Mouse (Mus musculus) ES-Bruce4 (cell line): ENCODE measurements at regions not wholly inside any gene's neighbourhood (a gene's known extent, or its start where the extent isn't known, plus 50 kb on each side); places are given as distances from the start of the nearest gene placed in this dataset.

Experiments
- H3K27ac ChIP-seq: 2 replicates; pipeline ENCODE4 v1.5.1; 2012; ENCODE audit warnings: low read length, inconsistent platforms; ENCODE audit not compliant: insufficient read depth
- H3K27me3 ChIP-seq: 2 replicates; pipeline ENCODE4 v1.6.1; 2012; ENCODE audit warnings: mild to moderate bottlenecking, low read length, inconsistent platforms; ENCODE audit not compliant: control insufficient read depth, poor library complexity, insufficient read depth, severe bottlenecking
- H3K36me3 ChIP-seq: 2 replicates; pipeline ENCODE4 v1.6.1; 2012; ENCODE audit warnings: inconsistent platforms, mild to moderate bottlenecking, low read length, moderate library complexity; ENCODE audit not compliant: control insufficient read depth, poor library complexity, insufficient read depth, severe bottlenecking
- H3K4me1 ChIP-seq: one replicate; pipeline ENCODE4 v1.8.1; 2011; ENCODE audit warnings: low read length; ENCODE audit not compliant: control insufficient read depth, insufficient read depth
- H3K4me3 ChIP-seq: 2 replicates; pipeline ENCODE4 v1.5.1; 2011; ENCODE audit warnings: low read depth, mild to moderate bottlenecking, low read length
- H3K9ac ChIP-seq: 2 replicates; pipeline ENCODE4 v1.6.1; 2012; ENCODE audit warnings: low read depth, mild to moderate bottlenecking, inconsistent platforms; ENCODE audit not compliant: poor library complexity, severe bottlenecking
- H3K9me3 ChIP-seq: replicated peaks from 2 replicates; pipeline ENCODE4 v1.6.1; 2012; ENCODE audit warnings: mild to moderate bottlenecking, low read length, inconsistent platforms; ENCODE audit not compliant: control insufficient read depth, poor library complexity, insufficient read depth, severe bottlenecking
- CTCF ChIP-seq: IDR thresholded peaks from one replicate; pipeline ENCODE4 v1.8.1; 2011; ENCODE audit warnings: low read depth, low read length
- EP300 ChIP-seq: IDR thresholded peaks from 2 replicates; pipeline ENCODE4 v1.6.1; 2011; ENCODE audit warnings: low read depth, low read length; ENCODE audit not compliant: insufficient read depth
- POLR2A ChIP-seq: IDR thresholded peaks from one replicate; pipeline ENCODE4 v1.8.1; 2011; ENCODE audit warnings: low read length; ENCODE audit not compliant: insufficient read depth

GRCm38 (mm10) chr15:61812671-61813070, 889.9 kb upstream of the A1bg start:
- H3K36me3 ChIP-seq = no peaks in the 10 kb centered on the region
- H3K4me3 ChIP-seq = no peak overlapping the region
- H3K27ac ChIP-seq = no peak overlapping the region
- no peak overlapping the region for H3K9ac ChIP-seq
- H3K4me1 ChIP-seq = no peaks in the 10 kb centered on the region
- H3K27me3 ChIP-seq = no peaks in the 10 kb centered on the region
- TF ChIP-seq EP300 (no peak), POLR2A (no peak)
- no peaks in the 10 kb centered on the region for H3K9me3 ChIP-seq

GRCm38 (mm10) chr15:61805379-61805778, 882.6 kb upstream of the A1bg start:
- Histone ChIP-seq H3K36me3 (no peaks in the 10 kb centered on the region), H3K4me1 (no peaks in the 10 kb centered on the region), H3K27me3 (no peaks in the 10 kb centered on the region), H3K9ac (no peak overlapping the region), H3K27ac (no peak overlapping the region), H3K4me3 (no peak overlapping the region), H3K9me3 (no peaks in the 10 kb centered on the region)
- TF ChIP-seq EP300 = no peak
- TF ChIP-seq POLR2A = no peak
- TF ChIP-seq CTCF = no peak

GRCm38 (mm10) chr15:61800155-61800554, 877.3 kb upstream of the A1bg start:
- Histone ChIP-seq H3K4me3 (no peak overlapping the region), H3K9ac (no peak overlapping the region), H3K36me3 (no peaks in the 10 kb centered on the region), H3K9me3 (no peaks in the 10 kb centered on the region), H3K4me1 (no peaks in the 10 kb centered on the region), H3K27me3 (no peaks in the 10 kb centered on the region), H3K27ac (no peak overlapping the region)
- TF ChIP-seq POLR2A (no peak), CTCF (no peak), EP300 (no peak)

GRCm38 (mm10) chr15:61797827-61798226, 875.0 kb upstream of the A1bg start:
- TF ChIP-seq POLR2A (no peak), EP300 (no peak), CTCF (no peak)
- Histone ChIP-seq H3K9ac (no peak overlapping the region), H3K27me3 (no peaks in the 10 kb centered on the region), H3K9me3 (no peaks in the 10 kb centered on the region), H3K27ac (no peak overlapping the region), H3K4me3 (no peak overlapping the region), H3K36me3 (no peaks in the 10 kb centered on the region), H3K4me1 (no peaks in the 10 kb centered on the region)

GRCm38 (mm10) chr15:61794506-61794905, 871.7 kb upstream of the A1bg start:
- Histone ChIP-seq H3K4me1 (no peaks in the 10 kb centered on the region), H3K36me3 (no peaks in the 10 kb centered on the region), H3K9ac (no peak overlapping the region), H3K4me3 (no peak overlapping the region), H3K27me3 (no peaks in the 10 kb centered on the region), H3K9me3 (no peaks in the 10 kb centered on the region), H3K27ac (no peak overlapping the region)
- TF ChIP-seq CTCF (no peak), EP300 (no peak), POLR2A (no peak)

- no peaks in the 10 kb centered on the region for H3K9me3 ChIP-seq
- TF ChIP-seq CTCF (no peak), POLR2A (no peak), EP300 (no peak)
- H3K36me3 ChIP-seq = no peaks in the 10 kb centered on the region
- H3K4me1 ChIP-seq = no peaks in the 10 kb centered on the region
- no peaks in the 10 kb centered on the region for H3K27me3 ChIP-seq
- H3K9ac ChIP-seq = no peak overlapping the region
- no peak overlapping the region for H3K27ac ChIP-seq
- no peak overlapping the region for H3K4me3 ChIP-seq
Measured at GRCm38 (mm10) chr15:61789847-61790562, 867.2 kb upstream of the A1bg start.
